Mouse (Mus musculus): ENCODE results near the gene H2al1k.
"Not testable (repeated sequence)": the region's sequence is repeated elsewhere in the genome, so short reads cannot be mapped to it uniquely, and the experiment has no call there.

The H2al1k gene

DNA sequence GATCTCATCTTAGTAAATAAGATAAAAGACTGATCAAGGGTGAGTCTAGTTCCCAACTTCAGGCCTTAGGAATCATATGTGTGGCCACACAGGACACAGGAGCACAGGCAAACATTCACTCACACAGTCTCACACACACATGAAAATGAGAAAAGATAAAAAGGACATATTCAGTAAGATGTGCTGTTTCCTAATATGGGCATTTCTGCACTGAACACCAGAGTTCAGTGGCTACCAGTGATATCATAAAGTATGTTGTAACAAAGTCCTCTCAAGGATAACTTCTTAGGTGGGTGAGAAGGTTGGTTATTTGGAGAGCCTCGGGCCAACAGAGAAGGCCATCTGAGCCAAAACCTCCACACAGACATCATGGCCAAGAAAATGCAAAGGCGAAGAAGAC is at the start of gene H2al1k:
Gene H2al1k, plus strand, starts transcription at position 301 of the 400 bp plus-strand sequence.
- not testable (repeated sequence) for DNase-seq (ENCODE audit: low spot score)

DNA sequence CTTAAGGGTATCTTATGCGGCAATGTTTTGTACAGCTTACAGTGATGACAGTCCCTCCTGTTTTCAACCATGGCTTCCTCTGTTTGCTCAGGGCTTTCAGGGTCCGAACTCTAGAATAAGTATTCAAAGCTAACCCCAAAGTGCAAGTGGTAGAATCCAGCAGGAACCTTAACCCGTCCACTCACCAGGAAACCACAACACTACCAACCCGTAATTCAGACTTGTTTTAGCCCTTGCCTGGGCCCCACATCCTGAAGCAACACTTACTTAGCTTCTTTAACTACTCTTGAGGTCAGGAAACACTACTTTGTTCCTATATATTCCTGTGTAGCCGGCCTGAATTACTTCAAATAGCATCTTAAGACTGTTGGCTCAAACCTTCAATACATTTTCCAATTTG is 47.6 kb upstream of the H2al1k start:
- no peak for DNase-seq (ENCODE audit: low spot score)

DNA sequence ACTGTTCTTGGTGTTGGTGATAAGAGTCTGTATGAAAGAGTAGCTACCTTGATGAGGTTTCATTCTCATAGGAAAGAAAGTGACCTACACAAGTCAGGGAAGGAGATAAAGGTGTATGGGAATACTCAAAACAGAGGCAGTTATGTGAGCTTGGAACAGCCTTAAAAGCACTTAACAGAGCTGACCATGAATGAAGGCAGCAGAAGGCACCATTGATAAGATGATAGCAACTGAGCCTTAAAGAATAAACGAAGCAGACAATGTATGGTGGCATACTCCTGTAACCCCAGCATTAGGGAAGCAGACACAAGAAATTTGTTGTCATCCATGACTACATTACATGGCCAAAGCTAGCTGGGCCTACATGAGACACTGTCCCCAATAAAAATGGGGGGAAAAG is 47.0 kb upstream of the H2al1k start:
- DNase-seq (ENCODE audit: low spot score) = no peak

GRCm38 (mm10) chrX:9316457-9316856 is 34.0 kb upstream of the H2al1k start:
- DNase-seq (ENCODE audit: low spot score) = not testable (repeated sequence)

DNA sequence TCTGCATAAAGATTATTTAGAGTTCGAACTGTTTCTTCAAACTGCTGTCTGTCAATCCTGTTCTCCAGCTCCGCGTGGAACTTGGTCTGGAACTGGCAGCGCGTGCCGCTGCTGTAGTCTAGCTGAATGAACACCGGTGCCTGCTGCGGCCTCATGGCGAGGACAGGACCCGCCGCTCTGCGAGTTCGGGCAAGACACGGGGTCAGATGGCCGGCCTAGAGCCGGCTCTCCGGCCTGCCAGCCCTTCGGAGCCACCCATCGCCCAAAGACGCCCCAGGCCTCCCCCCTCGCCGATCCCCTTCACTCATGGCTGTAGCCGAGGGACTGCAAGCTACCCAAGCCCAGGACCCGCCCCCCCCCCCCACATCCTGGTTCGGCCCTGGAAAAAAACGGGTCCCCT is 22.5 kb upstream of the H2al1k start:
- not testable (repeated sequence) for DNase-seq (ENCODE audit: low spot score)

GRCm38 (mm10) chrX:9332366-9332962 is 18.0 kb upstream of the H2al1k start:
- not testable (repeated sequence) for DNase-seq (ENCODE audit: low spot score)

- not testable (repeated sequence) for DNase-seq (ENCODE audit: low spot score)
Measured at GRCm38 (mm10) chrX:9333035-9333434, 17.4 kb upstream of the H2al1k start.

DNA sequence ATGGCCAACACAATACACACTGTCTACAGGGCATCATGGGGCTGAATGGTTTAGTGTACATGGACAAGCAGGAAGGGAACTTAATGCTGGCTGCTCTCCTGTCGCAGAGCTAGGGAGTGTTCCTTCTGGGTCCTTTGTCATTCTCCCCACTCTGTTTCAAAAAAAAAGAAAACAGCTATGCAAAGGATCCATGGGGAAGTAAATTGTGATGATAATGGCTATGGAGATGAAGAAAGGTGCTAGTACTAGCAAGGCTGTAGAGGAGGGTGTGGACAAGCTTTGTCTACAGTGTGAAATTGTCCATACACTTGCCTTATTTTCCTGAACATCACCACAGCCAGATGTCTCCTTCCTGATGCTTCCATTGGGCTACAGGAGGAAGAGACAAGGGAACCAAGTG is 15.4 kb upstream of the H2al1k start:
- DNase-seq (ENCODE audit: low spot score) = not testable (repeated sequence)

DNA sequence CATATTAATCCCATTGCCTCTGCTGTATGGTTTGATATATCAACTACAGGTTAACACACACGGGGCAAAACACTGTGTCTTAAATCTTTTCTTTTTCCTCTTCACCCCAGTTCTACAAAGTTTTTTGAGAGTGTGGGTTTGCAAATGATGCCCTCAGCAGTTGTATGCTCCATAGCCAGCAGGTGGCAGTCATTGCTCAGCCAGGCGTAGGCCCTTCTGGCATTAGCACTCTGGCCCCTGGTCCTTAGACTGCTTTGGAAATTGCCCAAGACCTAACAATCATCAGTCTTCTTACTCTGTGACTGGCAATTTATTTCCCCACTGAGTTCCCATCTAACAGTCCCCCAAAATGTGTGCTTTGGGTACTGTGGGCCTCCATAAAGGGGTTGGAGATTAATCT is 23.6 kb downstream of the H2al1k start:
- peak; percentile 20 for DNase-seq (ENCODE audit: low spot score)

DNA sequence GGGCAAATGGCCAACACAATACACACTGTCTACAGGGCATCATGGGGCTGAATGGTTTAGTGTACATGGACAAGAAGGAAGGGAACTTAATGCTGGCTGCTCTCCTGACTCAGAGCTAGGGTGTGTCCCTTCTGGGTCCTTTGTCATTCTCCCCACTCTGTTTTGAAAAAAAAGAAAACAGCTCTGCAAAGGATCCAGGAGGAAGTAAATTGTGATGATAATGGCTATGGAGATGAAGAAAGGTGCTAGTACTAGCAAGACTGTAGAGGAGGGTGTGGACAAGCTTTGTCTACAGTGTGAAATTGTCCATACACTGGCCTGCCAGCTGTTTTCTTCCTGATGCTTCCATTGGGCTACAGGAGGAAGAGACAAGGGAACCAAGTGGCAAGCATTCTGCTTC is 25.5 kb downstream of the H2al1k start:
- not testable (repeated sequence) for DNase-seq (ENCODE audit: low spot score)

Measured in embryo, embryonic 10 days (tissue).